Mouse (Mus musculus) CD4-positive, CD25-positive, alpha-beta regulatory T cell, adult 4 months (primary cell): ENCODE measurements around the gene Cd22. TPM values are rescaled to one million over a fixed set of nuclear protein-coding genes. Genes with fewer than 3 reads are reported as not detected.
A peak's percentile ranks its signal among the peaks of the same experiment; 100 is the strongest.
"Not testable (repeated sequence)": the region's sequence is repeated elsewhere in the genome, so short reads cannot be mapped to it uniquely, and the experiment has no call there.

Experiments
- ATAC-seq: one replicate; pipeline ENCODE4 v1.8.0; 2017
- polyA plus RNA-seq, 2 experiments: library from polyadenylated mRNA; unstranded; fragments of 100-300 nt; shearing (Covaris generic); gene quantifications; one replicate each; pipeline ENCODE4 v1.2.1; 2017

Cd22 gene
- 10 to 100 TPM in 1 of 2 experiments, 1 to 10 TPM in 1; 4.2 to 20.3 TPM for polyA plus RNA-seq

- ATAC-seq: no peak
Measured at GRCm38 (mm10) chr7:30880176-30880575, at the start of gene Cd22. Gene Cd22, minus strand, starts transcription at chr7:30880342.

- ATAC-seq: not testable (repeated sequence)
Measured at GRCm38 (mm10) chr7:30924581-30924980, 44.4 kb upstream of the Cd22 start, which contains the start of gene Hamp2. Gene Hamp2, minus strand, starts transcription at chr7:30924681.

- no peak for ATAC-seq
Measured at GRCm38 (mm10) chr7:30924071-30924470, 43.9 kb upstream of the Cd22 start.

- ATAC-seq: not testable (repeated sequence)
Measured at GRCm38 (mm10) chr7:30922490-30922889, 42.3 kb upstream of the Cd22 start.

- no peak for ATAC-seq
Measured at GRCm38 (mm10) chr7:30920217-30920616, 40.1 kb upstream of the Cd22 start.

- ATAC-seq: no peak
Measured at GRCm38 (mm10) chr7:30917219-30917618, 37.1 kb upstream of the Cd22 start.

- ATAC-seq: no peak
Measured at GRCm38 (mm10) chr7:30916713-30917112, 36.6 kb upstream of the Cd22 start.

- ATAC-seq: no peak
Measured at GRCm38 (mm10) chr7:30914732-30915131, 34.6 kb upstream of the Cd22 start, which contains the start of gene Mag. Gene Mag, minus strand, starts transcription at chr7:30914873.

GRCm38 (mm10) chr7:30909773-30910172 lies 29.6 kb upstream of the Cd22 start:
- no peak for ATAC-seq

GRCm38 (mm10) chr7:30908992-30909431 lies 28.9 kb upstream of the Cd22 start:
- no peak for ATAC-seq

- ATAC-seq: no peak
Measured at GRCm38 (mm10) chr7:30908277-30908991, 28.3 kb upstream of the Cd22 start.

GRCm38 (mm10) chr7:30904042-30904441 lies 23.9 kb upstream of the Cd22 start:
- ATAC-seq: no peak

GRCm38 (mm10) chr7:30895217-30895616 lies 15.1 kb upstream of the Cd22 start:
- ATAC-seq: no peak

GRCm38 (mm10) chr7:30892515-30892914 lies 12.4 kb upstream of the Cd22 start:
- ATAC-seq: no peak

- no peak for ATAC-seq
Measured at GRCm38 (mm10) chr7:30891746-30892145, 11.6 kb upstream of the Cd22 start.

GRCm38 (mm10) chr7:30890681-30891080 lies 10.5 kb upstream of the Cd22 start:
- ATAC-seq: peak; percentile 69

- ATAC-seq: no peak
Measured at GRCm38 (mm10) chr7:30888786-30889185, 8.6 kb upstream of the Cd22 start.

GRCm38 (mm10) chr7:30887568-30888188 lies 7.5 kb upstream of the Cd22 start:
- ATAC-seq: peak; percentile 89

GRCm38 (mm10) chr7:30886852-30887251 lies 6.7 kb upstream of the Cd22 start:
- no peak for ATAC-seq

- no peak for ATAC-seq
Measured at GRCm38 (mm10) chr7:30884047-30884446, 3.9 kb upstream of the Cd22 start.

GRCm38 (mm10) chr7:30881367-30881766 lies 1.2 kb upstream of the Cd22 start:
- ATAC-seq: no peak

- no peak for ATAC-seq
Measured at GRCm38 (mm10) chr7:30878950-30879349, 1.2 kb downstream of the Cd22 start.

GRCm38 (mm10) chr7:30873083-30873482 lies 7.1 kb downstream of the Cd22 start:
- ATAC-seq: peak; percentile 47

GRCm38 (mm10) chr7:30863386-30863785 lies 16.8 kb downstream of the Cd22 start:
- ATAC-seq: no peak
